9 mouse cellular contexts compared by ENCODE assay signal in the genomic region with DNA sequence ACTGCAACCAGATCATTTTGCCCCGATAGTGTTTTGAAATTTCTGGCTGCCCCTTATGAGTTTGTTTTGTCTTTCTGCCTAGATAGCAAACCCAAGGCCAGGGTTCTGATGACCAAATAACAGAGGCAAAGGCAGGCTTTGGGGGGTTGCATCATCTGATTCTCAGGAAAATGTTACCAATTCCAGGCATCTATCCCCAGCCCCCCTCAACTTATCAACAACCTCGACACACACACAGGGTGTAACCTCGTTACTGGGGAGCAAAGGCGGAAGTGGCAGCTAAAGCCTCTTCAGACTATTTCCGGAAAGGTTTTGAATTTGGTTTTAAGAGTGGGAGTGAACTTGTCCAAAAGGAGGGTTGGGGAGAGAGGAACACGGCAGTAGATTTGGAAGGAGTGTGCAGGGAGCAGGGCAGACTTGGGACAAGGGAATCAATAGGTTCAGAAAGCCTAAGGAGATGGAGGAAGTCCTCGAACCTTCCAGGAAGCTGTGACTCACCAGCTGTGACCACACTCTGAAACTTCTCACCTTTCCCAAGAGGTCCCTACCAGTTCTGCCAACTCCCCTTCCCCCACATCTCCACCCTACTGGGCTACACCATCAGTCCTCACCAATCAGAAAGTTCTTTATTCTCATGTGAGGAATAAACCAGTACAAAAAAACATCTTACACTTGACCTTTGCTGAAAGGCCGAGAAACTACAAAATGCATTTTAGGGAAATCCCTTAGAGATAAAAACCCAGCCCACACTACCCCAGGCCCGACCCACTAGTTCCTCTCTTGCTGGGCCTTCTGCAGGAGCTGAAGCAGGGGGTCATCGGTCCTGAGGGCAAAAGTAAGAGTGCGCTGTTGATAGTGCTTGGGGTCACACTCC. TPM values are rescaled to one million over a fixed set of nuclear protein-coding genes. Genes with fewer than 3 reads are reported as not detected.
A peak's percentile ranks its signal among the peaks of the same experiment; 100 is the strongest.
DNase-seq lines count a peak whose midpoint lies in the region; ATAC-seq and TF ChIP-seq lines count a peak whose summit lies in the region.
"Had no signal": no experiment of that assay in that cellular context is flagged by ENCODE, and none has a peak within 500 bp of the region (broad histone marks: within the 10 kb centered on the region; RNA-seq: fewer than 3 reads in every experiment).

No protein-coding gene starts in this region.

- ATAC-seq in activated CD4-positive, CD25-positive, alpha-beta regulatory T cell, adult 4 months = peak; percentile 70
- peak; percentile 65 for ATAC-seq in liver, embryonic 12.5 days
- ATAC-seq in neutrophil, adult 5-6 weeks (ENCODE audit: extremely low read depth, insufficient number of reproducible peaks, low FRiP score, poor library complexity, severe bottlenecking) = peak; percentile 84
- no peak for ATAC-seq in midbrain, postnatal 0 days (ENCODE audit: low FRiP score)

- H3K27ac ChIP-seq in liver, embryonic 12.5 days = peak overlapping the region; percentile 98
- no peak overlapping the region for H3K27ac ChIP-seq in midbrain, postnatal 0 days (ENCODE audit: low read depth, low read length)

- no peak overlapping the region for H3K4me3 ChIP-seq in liver, embryonic 12.5 days
- no peak overlapping the region for H3K4me3 ChIP-seq in midbrain, postnatal 0 days (ENCODE audit: low read depth, low read length)
- H3K4me3 ChIP-seq: myocyte had no signal

- no peaks in the 10 kb centered on the region for H3K27me3 ChIP-seq in liver, embryonic 12.5 days (replicated peaks)
- H3K27me3 ChIP-seq in midbrain, postnatal 0 days (ENCODE audit: insufficient read depth, low read length) = no peaks in the 10 kb centered on the region

- peak; percentile 30 for DNase-seq in adrenal gland, postnatal 10 days
- no peak for DNase-seq in adrenal gland, adult 18-20 months (ENCODE audit: low spot score in 2 of 2)
- no peak for DNase-seq in cerebellum, postnatal 14 days
- no peak for DNase-seq in cerebellum, postnatal 4 days (ENCODE audit: low spot score in 2 of 2)
- no peak for DNase-seq in midbrain, postnatal 0 days (ENCODE audit: low spot score)

- peaks cover 78% of the 10 kb centered on the region for H3K36me3 ChIP-seq in liver, embryonic 12.5 days
- peaks cover 14% of the 10 kb centered on the region; the same call in 1 of the 2 replicates for H3K36me3 ChIP-seq in midbrain, postnatal 0 days (ENCODE audit: insufficient read depth, low read length)

- peaks cover 91% of the 10 kb centered on the region for H3K4me1 ChIP-seq in liver, embryonic 12.5 days
- no peaks in the 10 kb centered on the region for H3K4me1 ChIP-seq in midbrain, postnatal 0 days (ENCODE audit: insufficient read depth, low read length)

- WGBS in liver, embryonic 12.5 days (ENCODE audit: insufficient replicate concordance) = 22% methylated on average over 11 of the region's 11 CpGs
- 87% methylated on average over 11 of the region's 11 CpGs for WGBS in midbrain, postnatal 0 days

- H3K9ac ChIP-seq in liver, embryonic 12.5 days = peak overlapping the region; percentile 65
- no peak overlapping the region for H3K9ac ChIP-seq in midbrain, postnatal 0 days (replicated peaks; ENCODE audit: low read length, poor library complexity, severe bottlenecking)

- H3K9me3 ChIP-seq in liver, embryonic 12.5 days (replicated peaks) = no peaks in the 10 kb centered on the region
- no peaks in the 10 kb centered on the region for H3K9me3 ChIP-seq in midbrain, postnatal 0 days (ENCODE audit: low read length)

- H3K4me2 ChIP-seq in liver, embryonic 12.5 days = peak overlapping the region; percentile 60
- no peak overlapping the region for H3K4me2 ChIP-seq in midbrain, postnatal 0 days (ENCODE audit: low read depth, low read length, poor library complexity, severe bottlenecking)

- no peak for TF ChIP-seq CTCF in midbrain, postnatal 0 days (IDR thresholded peaks at IDR 0.05)

RNA-seq across cellular contexts. Expression of a gene that starts 5.0 kb away (rescaled TPM):
- 10 to 100 TPM; 39.2 to 40.2 TPM for total RNA-seq in adrenal gland, postnatal 10 days (2021)
- 10 to 100 TPM; 19.1 to 26.3 TPM for total RNA-seq in adrenal gland, adult 18-20 months (2021)
- polyA plus RNA-seq in activated CD4-positive, CD25-positive, alpha-beta regulatory T cell, adult 4 months (2017; shearing (Covaris generic)) = 10 to 100 TPM; 12.0 to 21.5 TPM
- polyA plus RNA-seq in liver, embryonic 12.5 days (2016; fragmentation: Nextera tagmentation; extraction: Ambion mirVana) = 27.9 and 30.1 TPM in 2 replicates
- total RNA-seq in neutrophil, adult 5-6 weeks (2017) = 77.2 and 78.0 TPM in 2 replicates
- total RNA-seq in midbrain, postnatal 0 days (2014; rRNA removed) = 25.0 and 29.8 TPM in 2 replicates
- polyA plus RNA-seq in midbrain, postnatal 0 days (2015; fragmentation: Nextera tagmentation; extraction: Ambion mirVana) = 19.6 and 20.0 TPM in 2 replicates

RNA-seq across cellular contexts. Expression of a gene that starts 51.8 kb away (rescaled TPM):
- 10 to 100 TPM; 25.3 to 29.3 TPM for total RNA-seq in adrenal gland, postnatal 10 days (2021)
- total RNA-seq in adrenal gland, adult 18-20 months (2021) = 10 to 100 TPM; 19.4 to 20.6 TPM
- polyA plus RNA-seq in activated CD4-positive, CD25-positive, alpha-beta regulatory T cell, adult 4 months (2017; shearing (Covaris generic)) = 10 to 100 TPM; 84.9 to 98.4 TPM
- 65.9 and 66.0 TPM in 2 replicates for polyA plus RNA-seq in liver, embryonic 12.5 days (2016; fragmentation: Nextera tagmentation; extraction: Ambion mirVana)
- 22.2 and 22.9 TPM in 2 replicates for total RNA-seq in neutrophil, adult 5-6 weeks (2017)
- 39.6 and 41.4 TPM in 2 replicates for total RNA-seq in midbrain, postnatal 0 days (2014; rRNA removed)
- 56.5 and 58.4 TPM in 2 replicates for polyA plus RNA-seq in midbrain, postnatal 0 days (2015; fragmentation: Nextera tagmentation; extraction: Ambion mirVana)
